Mouse (Mus musculus): ENCODE measurements around the gene Kmt2e.
"Not testable (repeated sequence)": the region's sequence is repeated elsewhere in the genome, so short reads cannot be mapped to it uniquely, and the experiment has no call there.

Kmt2e gene

DNA sequence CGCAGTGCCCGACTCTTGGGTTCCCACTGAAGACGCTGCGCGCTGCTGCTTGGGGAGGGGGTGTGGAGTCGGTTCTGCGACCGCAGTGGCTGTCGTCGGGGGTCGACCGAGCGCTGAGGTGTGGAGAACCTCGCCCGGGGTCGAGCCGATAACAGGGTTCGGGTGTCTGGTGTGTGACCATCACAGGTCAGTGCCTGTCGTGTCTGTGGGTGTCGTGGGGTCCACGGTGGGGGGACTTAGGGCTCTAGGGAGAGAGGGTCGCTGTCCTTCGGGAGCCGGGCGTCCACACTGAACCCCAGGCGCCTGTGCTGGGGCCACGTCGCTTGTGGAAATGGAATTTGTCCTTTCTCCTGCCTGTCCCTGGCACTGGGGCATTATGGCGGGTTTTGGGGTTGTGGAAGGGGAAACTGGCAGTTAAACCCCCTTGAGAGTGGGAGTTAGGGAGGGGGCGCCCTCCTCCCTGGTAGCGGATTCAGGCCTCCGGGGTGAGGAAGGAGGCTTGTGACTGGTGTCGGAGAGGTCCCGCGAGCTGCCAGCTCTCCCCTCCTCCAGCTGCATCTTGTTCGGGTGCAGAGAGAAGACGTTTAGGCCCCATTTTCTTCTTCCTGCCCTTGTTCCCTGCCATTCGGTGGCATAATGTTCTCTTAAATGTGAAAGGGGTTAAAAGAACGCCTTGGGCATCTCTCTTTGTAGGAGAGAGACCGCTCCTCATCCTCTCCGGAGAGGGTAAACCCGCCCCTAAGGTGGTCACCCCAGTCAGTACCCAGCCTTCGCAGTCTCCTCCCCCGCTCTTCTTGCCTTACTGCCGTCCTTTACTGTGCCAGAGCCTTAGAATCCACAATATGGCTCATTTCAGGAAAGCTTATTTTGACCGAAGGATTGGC, 599 bp downstream of the Kmt2e start:
- peak; percentile 46 for DNase-seq

- DNase-seq: no peak
These were observed 1.4 kb downstream of the Kmt2e start for GRCm38 (mm10) chr5:23435482-23436125.

DNA sequence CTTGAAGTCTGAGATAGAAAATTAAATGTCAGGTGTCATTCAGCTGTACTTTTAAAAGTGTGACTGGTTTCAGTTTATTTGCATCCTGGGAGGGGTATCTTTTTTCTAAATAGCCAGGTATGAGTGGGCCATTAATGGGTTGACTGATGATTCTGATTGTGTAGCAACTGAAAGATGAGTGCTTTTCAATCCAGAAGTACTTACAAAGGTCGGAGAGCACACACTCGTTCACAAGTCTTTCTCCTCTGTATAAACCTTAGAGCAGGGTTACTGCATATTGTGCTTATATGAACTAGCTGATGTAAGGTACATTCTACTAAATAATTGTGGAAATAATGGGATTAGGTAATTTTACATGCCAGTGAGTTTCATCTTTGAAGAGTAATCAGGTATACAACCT, 2.5 kb downstream of the Kmt2e start:
- DNase-seq: no peak

DNA sequence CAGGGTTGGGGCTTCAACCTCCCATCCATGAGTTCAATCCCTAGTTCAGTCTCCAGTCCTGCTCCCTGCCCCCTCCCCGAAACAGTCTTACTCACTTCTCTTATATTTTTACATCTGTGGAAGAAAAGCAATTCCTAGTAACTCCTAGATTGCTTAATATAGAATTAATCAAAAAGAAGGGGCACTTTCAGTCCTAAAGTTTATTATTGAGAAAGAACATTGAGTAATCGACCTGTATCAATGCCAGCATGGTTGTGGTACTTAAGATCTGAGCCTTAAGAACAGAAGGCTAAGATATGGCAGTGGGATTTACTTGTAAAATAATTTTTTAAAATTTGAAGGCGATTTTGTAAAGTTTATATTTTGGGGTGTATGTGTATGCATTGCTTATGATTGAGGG, 5.6 kb downstream of the Kmt2e start:
- DNase-seq: no peak

DNA sequence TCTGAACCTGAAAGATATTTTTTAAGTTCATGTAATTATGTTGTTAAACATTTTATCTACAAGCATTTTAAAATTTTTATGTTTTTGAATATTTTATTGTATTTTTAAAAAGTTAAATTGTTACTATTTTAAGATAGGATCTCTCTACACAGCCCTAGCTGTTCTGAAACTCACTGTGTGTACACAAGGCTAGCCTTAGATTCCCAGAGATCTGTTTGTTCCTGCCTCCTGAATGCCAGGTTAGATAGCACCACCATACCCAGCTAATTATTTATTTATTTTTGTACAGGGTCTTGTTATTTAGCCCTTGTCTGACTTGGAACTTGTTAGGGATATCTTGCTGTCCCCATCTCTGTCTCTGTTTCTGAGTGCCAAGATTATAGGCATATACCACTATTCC, 6.3 kb downstream of the Kmt2e start:
- no peak for DNase-seq

GRCm38 (mm10) chr5:23441916-23442315, 7.7 kb downstream of the Kmt2e start:
- no peak for DNase-seq

GRCm38 (mm10) chr5:23444411-23444810, 10.2 kb downstream of the Kmt2e start:
- no peak for DNase-seq

- DNase-seq: not testable (repeated sequence)
These were observed 19.3 kb downstream of the Kmt2e start for GRCm38 (mm10) chr5:23453561-23453960.

DNA sequence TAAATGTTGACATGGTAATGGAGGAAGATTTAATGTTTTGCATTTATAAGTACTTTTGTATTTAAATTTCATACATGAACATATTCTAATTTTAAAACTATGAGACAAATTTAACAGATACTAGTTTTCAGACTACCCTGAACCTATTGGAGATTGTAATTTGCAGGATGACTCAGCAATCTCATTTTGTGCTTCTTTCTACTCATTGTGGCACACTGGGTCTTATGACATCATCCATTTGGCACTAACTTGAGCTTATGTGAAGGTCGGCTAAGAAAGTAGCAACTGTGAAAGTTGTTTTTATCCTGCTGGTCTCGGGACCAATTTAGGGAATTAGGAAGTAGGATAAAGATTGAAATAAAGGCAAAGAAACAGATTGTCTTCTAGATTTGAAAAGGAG, 27.4 kb downstream of the Kmt2e start:
- no peak for DNase-seq

DNA sequence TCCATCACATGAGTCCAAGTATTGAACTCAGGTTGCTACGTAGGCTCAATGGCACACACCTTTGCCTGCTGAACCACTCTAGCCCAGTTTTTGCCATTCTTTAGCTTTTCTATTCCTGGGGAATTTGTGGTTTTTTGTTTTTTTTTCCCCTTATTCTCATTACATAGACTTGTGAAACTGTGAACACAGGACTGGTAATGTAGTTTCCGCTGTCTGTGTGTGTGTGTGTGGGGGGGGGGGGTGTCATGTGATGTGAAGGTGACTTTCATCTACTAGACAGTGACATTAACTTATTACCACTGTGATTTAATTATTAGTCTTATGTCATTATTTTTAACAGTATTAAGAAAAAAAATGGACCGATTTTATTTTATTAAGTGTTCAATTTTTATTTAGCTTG, 30.0 kb downstream of the Kmt2e start:
- DNase-seq: no peak

GRCm38 (mm10) chr5:23464743-23465142, 30.5 kb downstream of the Kmt2e start:
- DNase-seq: no peak

DNA sequence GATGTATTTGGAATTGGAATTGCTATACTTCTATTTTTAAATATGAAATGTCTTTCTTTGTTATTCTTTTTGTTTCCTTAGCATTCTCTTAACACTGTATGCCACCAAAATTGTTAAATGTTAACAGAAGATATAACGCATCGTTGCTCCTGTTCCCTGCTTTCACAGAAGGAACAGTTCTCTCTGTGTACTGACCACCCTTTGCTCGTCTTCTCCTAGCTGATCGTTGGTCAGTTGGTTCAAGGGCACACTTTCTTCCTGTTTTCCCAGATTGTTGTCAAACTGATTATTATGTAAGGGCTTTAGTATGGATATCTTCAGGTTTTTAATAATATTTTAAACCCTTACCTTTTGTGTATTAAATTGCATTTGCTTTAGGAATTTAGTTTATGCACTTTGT, 32.3 kb downstream of the Kmt2e start:
- no peak for DNase-seq

DNA sequence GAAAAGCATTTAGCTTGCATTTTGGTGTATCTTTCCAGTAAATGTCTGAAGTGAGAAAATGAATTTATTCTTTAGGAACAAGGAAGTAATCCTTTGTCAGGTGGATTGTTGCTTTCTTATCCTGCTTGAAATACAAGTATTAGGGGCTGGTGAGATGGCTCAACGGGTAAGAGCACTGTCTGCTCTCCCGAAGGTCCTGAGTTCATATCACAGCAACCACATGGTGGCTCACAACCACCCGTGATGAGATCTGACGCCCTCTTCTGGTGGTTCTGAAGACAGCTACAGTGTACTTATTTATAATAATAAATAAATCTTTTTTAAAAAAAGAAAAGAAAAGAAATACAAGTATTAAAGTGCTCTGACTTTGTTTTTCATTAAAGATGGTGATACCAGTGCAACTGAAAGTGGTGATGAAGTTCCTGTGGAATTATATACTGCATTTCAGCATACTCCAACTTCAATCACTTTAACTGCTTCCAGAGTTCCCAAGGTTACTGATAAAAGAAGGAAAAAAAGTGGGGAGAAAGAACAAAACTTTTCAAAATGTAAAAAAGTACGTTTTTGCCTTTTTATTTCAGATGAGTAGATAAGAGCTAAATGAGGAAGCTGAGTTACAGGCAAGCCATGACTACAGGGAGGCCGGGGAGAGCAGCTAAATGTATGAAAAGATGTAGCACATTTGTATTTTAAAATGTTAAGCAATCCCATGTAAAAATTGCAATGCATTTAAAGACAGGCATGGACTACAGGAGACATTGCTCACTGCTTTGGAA, 39.0 kb downstream of the Kmt2e start:
- DNase-seq: no peak

- no peak for DNase-seq
These were observed 49.6 kb downstream of the Kmt2e start for GRCm38 (mm10) chr5:23483811-23484210.

GRCm38 (mm10) chr5:23489231-23489630, 55.0 kb downstream of the Kmt2e start:
- no peak for DNase-seq

GRCm38 (mm10) chr5:23490797-23491196, 56.6 kb downstream of the Kmt2e start:
- no peak for DNase-seq

DNA sequence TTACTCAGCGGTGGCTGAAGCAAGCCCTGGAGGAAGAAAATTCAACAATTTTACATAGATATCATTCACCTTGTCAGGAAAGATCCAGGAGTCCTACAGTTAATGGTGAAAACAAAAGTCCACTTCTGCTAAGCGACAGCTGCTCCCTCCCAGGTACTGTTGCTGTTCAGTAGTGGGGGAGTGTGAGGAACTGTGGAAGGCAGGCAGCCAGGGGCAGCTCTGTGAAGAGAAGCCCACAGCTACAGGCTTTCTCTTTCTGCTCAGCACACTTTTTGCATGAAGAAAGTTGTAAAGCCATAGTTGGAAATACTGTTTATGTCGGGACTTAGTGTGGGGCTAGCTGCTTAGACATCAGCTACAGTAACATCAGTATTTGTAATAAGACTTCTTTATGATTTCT, 62.2 kb downstream of the Kmt2e start:
- no peak for DNase-seq

GRCm38 (mm10) chr5:23496933-23497332, 62.7 kb downstream of the Kmt2e start:
- DNase-seq: no peak

GRCm38 (mm10) chr5:23497920-23498319, 63.7 kb downstream of the Kmt2e start:
- DNase-seq: no peak

GRCm38 (mm10) chr5:23499257-23499656, 65.0 kb downstream of the Kmt2e start:
- no peak for DNase-seq

DNA sequence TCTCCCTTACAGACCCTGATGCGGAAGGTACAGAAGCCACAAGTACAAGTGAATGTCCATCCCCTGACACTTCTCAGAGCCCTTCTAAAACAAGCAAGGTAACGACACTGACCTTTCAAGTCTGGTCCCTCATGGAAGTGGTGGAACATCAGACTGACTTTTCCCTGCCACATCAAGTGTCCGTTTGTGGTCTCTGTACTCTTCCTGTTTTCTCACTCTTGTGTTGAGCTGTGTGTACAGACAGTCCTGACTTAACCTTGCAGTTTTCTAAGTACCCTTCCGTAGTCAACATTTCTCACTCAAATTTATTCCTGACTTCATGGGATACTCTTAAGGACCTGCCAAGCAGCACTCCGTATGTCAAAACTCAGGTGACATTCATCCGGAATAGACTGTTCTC, 66.5 kb downstream of the Kmt2e start:
- DNase-seq: no peak

- DNase-seq: no peak
These were observed 67.5 kb downstream of the Kmt2e start for GRCm38 (mm10) chr5:23501582-23502316.
